Mouse (Mus musculus): ENCODE data around the gene Fignl2. TPM values are rescaled to one million over a fixed set of nuclear protein-coding genes. Genes with fewer than 3 reads are reported as not detected.
A peak's percentile ranks its signal among the peaks of the same experiment; 100 is the strongest.

Fignl2 gene
- total and polyA plus RNA-seq, 2 experiments = 1.8 to 6.4 TPM

GRCm38 (mm10) chr15:101046039-101046526 lies 32.3 kb downstream of the Fignl2 start:
- Histone ChIP-seq H3K27me3 (ENCODE audit: control insufficient read depth, insufficient read depth, low read length) (peaks cover 18% of the 10 kb centered on the region), H3K36me3 (ENCODE audit: control insufficient read depth, insufficient read depth, low read length) (no peaks in the 10 kb centered on the region), H3K79me2 (ENCODE audit: control insufficient read depth, insufficient read depth, low read length) (no peaks in the 10 kb centered on the region), H3K4me1 (ENCODE audit: control insufficient read depth, insufficient read depth, low read length) (no peaks in the 10 kb centered on the region), H3K4me3 (ENCODE audit: insufficient read depth, low read depth, low read length) (peak overlapping the region; percentile 12; the same call in 1 of the 2 replicates), H3K9ac (ENCODE audit: low read depth, low read length) (no peak overlapping the region), H3K27ac (replicated peaks; ENCODE audit: insufficient read depth, low read depth, low read length) (no peak overlapping the region)
- DNase-seq (ENCODE audit: extremely low read depth, low read depth, low spot score) = no peak
- whole genome bisulfite sequencing = 5% methylated on average over 42 of the region's 43 CpGs
- no peak for TF ChIP-seq CTCF (IDR thresholded peaks at IDR 0.05; ENCODE audit: low read depth, low read length)
- no peak for TF ChIP-seq POLR2A (IDR thresholded peaks at IDR 0.05; ENCODE audit: extremely low read depth, insufficient read depth, low read length)

GRCm38 (mm10) chr15:101044531-101044930 lies 33.8 kb downstream of the Fignl2 start:
- no peak overlapping the region for H3K27ac ChIP-seq (replicated peaks; ENCODE audit: insufficient read depth, low read depth, low read length)
- DNase-seq (ENCODE audit: extremely low read depth, low read depth, low spot score) = no peak
- H3K27me3 ChIP-seq (ENCODE audit: control insufficient read depth, insufficient read depth, low read length) = peaks cover 20% of the 10 kb centered on the region
- H3K9ac ChIP-seq (ENCODE audit: low read depth, low read length) = no peak overlapping the region
- WGBS = 58% methylated on average over 6 of the region's 6 CpGs
- no peaks in the 10 kb centered on the region for H3K79me2 ChIP-seq (ENCODE audit: control insufficient read depth, insufficient read depth, low read length)
- TF ChIP-seq POLR2A (IDR thresholded peaks at IDR 0.05; ENCODE audit: extremely low read depth, insufficient read depth, low read length) (no peak), CTCF (IDR thresholded peaks at IDR 0.05; ENCODE audit: low read depth, low read length) (no peak)
- no peaks in the 10 kb centered on the region for H3K36me3 ChIP-seq (ENCODE audit: control insufficient read depth, insufficient read depth, low read length)
- H3K4me3 ChIP-seq (ENCODE audit: insufficient read depth, low read depth, low read length) = no peak overlapping the region
- H3K4me1 ChIP-seq (ENCODE audit: control insufficient read depth, insufficient read depth, low read length) = no peaks in the 10 kb centered on the region

- no peak overlapping the region for H3K4me3 ChIP-seq (ENCODE audit: insufficient read depth, low read depth, low read length)
- H3K27ac ChIP-seq (replicated peaks; ENCODE audit: insufficient read depth, low read depth, low read length) = no peak overlapping the region
- no peak overlapping the region for H3K9ac ChIP-seq (ENCODE audit: low read depth, low read length)
- no peaks in the 10 kb centered on the region for H3K36me3 ChIP-seq (ENCODE audit: control insufficient read depth, insufficient read depth, low read length)
- peak; percentile 28 for DNase-seq (ENCODE audit: extremely low read depth, low read depth, low spot score)
- no peaks in the 10 kb centered on the region for H3K4me1 ChIP-seq (ENCODE audit: control insufficient read depth, insufficient read depth, low read length)
- 27% methylated on average over 6 of the region's 6 CpGs for WGBS
- H3K27me3 ChIP-seq (ENCODE audit: control insufficient read depth, insufficient read depth, low read length) = peaks cover 22% of the 10 kb centered on the region
- no peak for TF ChIP-seq POLR2A (IDR thresholded peaks at IDR 0.05; ENCODE audit: extremely low read depth, insufficient read depth, low read length)
- TF ChIP-seq CTCF (IDR thresholded peaks at IDR 0.05; ENCODE audit: low read depth, low read length) = peak; percentile 82
- H3K79me2 ChIP-seq (ENCODE audit: control insufficient read depth, insufficient read depth, low read length) = no peaks in the 10 kb centered on the region
Observed at GRCm38 (mm10) chr15:101042613-101043012, 35.8 kb downstream of the Fignl2 start.

- WGBS = 52% methylated on average over 6 of the region's 6 CpGs
- no peak for DNase-seq (ENCODE audit: extremely low read depth, low read depth, low spot score)
- Histone ChIP-seq H3K4me1 (ENCODE audit: control insufficient read depth, insufficient read depth, low read length) (no peaks in the 10 kb centered on the region), H3K36me3 (ENCODE audit: control insufficient read depth, insufficient read depth, low read length) (no peaks in the 10 kb centered on the region), H3K27ac (replicated peaks; ENCODE audit: insufficient read depth, low read depth, low read length) (no peak overlapping the region), H3K27me3 (ENCODE audit: control insufficient read depth, insufficient read depth, low read length) (peaks cover 19% of the 10 kb centered on the region), H3K4me3 (ENCODE audit: insufficient read depth, low read depth, low read length) (no peak overlapping the region), H3K79me2 (ENCODE audit: control insufficient read depth, insufficient read depth, low read length) (no peaks in the 10 kb centered on the region), H3K9ac (ENCODE audit: low read depth, low read length) (no peak overlapping the region)
- TF ChIP-seq POLR2A (IDR thresholded peaks at IDR 0.05; ENCODE audit: extremely low read depth, insufficient read depth, low read length) = no peak
- TF ChIP-seq CTCF (IDR thresholded peaks at IDR 0.05; ENCODE audit: low read depth, low read length) = no peak
Observed at GRCm38 (mm10) chr15:101041966-101042365, 36.4 kb downstream of the Fignl2 start.

GRCm38 (mm10) chr15:101039651-101040050 lies 38.7 kb downstream of the Fignl2 start:
- no peaks in the 10 kb centered on the region for H3K4me1 ChIP-seq (ENCODE audit: control insufficient read depth, insufficient read depth, low read length)
- H3K36me3 ChIP-seq (ENCODE audit: control insufficient read depth, insufficient read depth, low read length) = no peaks in the 10 kb centered on the region
- H3K9ac ChIP-seq (ENCODE audit: low read depth, low read length) = no peak overlapping the region
- no peaks in the 10 kb centered on the region for H3K79me2 ChIP-seq (ENCODE audit: control insufficient read depth, insufficient read depth, low read length)
- WGBS = 33% methylated on average over 17 of the region's 17 CpGs
- H3K27ac ChIP-seq (replicated peaks; ENCODE audit: insufficient read depth, low read depth, low read length) = no peak overlapping the region
- H3K27me3 ChIP-seq (ENCODE audit: control insufficient read depth, insufficient read depth, low read length) = peaks cover 8% of the 10 kb centered on the region
- TF ChIP-seq POLR2A (IDR thresholded peaks at IDR 0.05; ENCODE audit: extremely low read depth, insufficient read depth, low read length) (no peak), CTCF (IDR thresholded peaks at IDR 0.05; ENCODE audit: low read depth, low read length) (peak; percentile 48)
- H3K4me3 ChIP-seq (ENCODE audit: insufficient read depth, low read depth, low read length) = no peak overlapping the region
- DNase-seq (ENCODE audit: extremely low read depth, low read depth, low spot score) = no peak

- no peaks in the 10 kb centered on the region for H3K79me2 ChIP-seq (ENCODE audit: control insufficient read depth, insufficient read depth, low read length)
Observed at GRCm38 (mm10) chr15:101028960-101029359, 49.4 kb downstream of the Fignl2 start.

More at GRCm38 (mm10) chr15:101028960-101029359, 49.4 kb downstream of the Fignl2 start:
- H3K27me3 ChIP-seq (ENCODE audit: control insufficient read depth, insufficient read depth, low read length) = no peaks in the 10 kb centered on the region
- H3K4me3 ChIP-seq (ENCODE audit: insufficient read depth, low read depth, low read length) = no peak overlapping the region
- 71% methylated on average over 2 of the region's 2 CpGs for WGBS
- H3K4me1 ChIP-seq (ENCODE audit: control insufficient read depth, insufficient read depth, low read length) = no peaks in the 10 kb centered on the region
- H3K36me3 ChIP-seq (ENCODE audit: control insufficient read depth, insufficient read depth, low read length) = no peaks in the 10 kb centered on the region
- H3K27ac ChIP-seq (replicated peaks; ENCODE audit: insufficient read depth, low read depth, low read length) = no peak overlapping the region
- H3K9ac ChIP-seq (ENCODE audit: low read depth, low read length) = no peak overlapping the region
- DNase-seq (ENCODE audit: extremely low read depth, low read depth, low spot score) = no peak
- TF ChIP-seq CTCF (IDR thresholded peaks at IDR 0.05; ENCODE audit: low read depth, low read length) (no peak), POLR2A (IDR thresholded peaks at IDR 0.05; ENCODE audit: extremely low read depth, insufficient read depth, low read length) (no peak)

All from liver, adult 2 months (tissue).